Mouse (Mus musculus) skeletal muscle tissue, adult 2 months (tissue): ENCODE measurements around the gene Arfrp1.
A peak's percentile ranks its signal among the peaks of the same experiment; 100 is the strongest.

Experiments used
- DNase-seq: peaks from one replicate; pipeline ENCODE4 v3.0.0-alpha.2; 2012; ENCODE audit warnings: low read depth, low spot score

Gene Arfrp1

GRCm38 (mm10) chr2:181364860-181365596, at the start of gene Arfrp1, which contains the start of gene Zgpat:
Arfrp1 (minus strand) TSS chr2:181365404.
Zgpat (plus strand) TSS chr2:181364928.
- DNase-seq, result peak; percentile 86

GRCm38 (mm10) chr2:181413141-181413540, 47.9 kb upstream of the Arfrp1 start:
- DNase-seq, result no peak

GRCm38 (mm10) chr2:181410760-181411473, 45.7 kb upstream of the Arfrp1 start:
- peak; percentile 55 for DNase-seq

GRCm38 (mm10) chr2:181409643-181410042, 44.4 kb upstream of the Arfrp1 start:
- no peak for DNase-seq

GRCm38 (mm10) chr2:181403722-181404121, 38.5 kb upstream of the Arfrp1 start:
- no peak for DNase-seq

GRCm38 (mm10) chr2:181401497-181401896, 36.3 kb upstream of the Arfrp1 start:
- no peak for DNase-seq

GRCm38 (mm10) chr2:181397207-181397761, 32.1 kb upstream of the Arfrp1 start:
- no peak for DNase-seq

- no peak for DNase-seq
These were observed 28.9 kb upstream of the Arfrp1 start for GRCm38 (mm10) chr2:181394086-181394485.

GRCm38 (mm10) chr2:181392600-181393213, 27.5 kb upstream of the Arfrp1 start:
- peak; percentile 81 for DNase-seq

GRCm38 (mm10) chr2:181391541-181391940, 26.3 kb upstream of the Arfrp1 start:
- DNase-seq, result peak; percentile 74

GRCm38 (mm10) chr2:181391022-181391421, 25.8 kb upstream of the Arfrp1 start:
- DNase-seq, result no peak

GRCm38 (mm10) chr2:181390136-181390870, 25.1 kb upstream of the Arfrp1 start:
- no peak for DNase-seq

GRCm38 (mm10) chr2:181386663-181387210, 21.5 kb upstream of the Arfrp1 start:
- DNase-seq, result no peak

GRCm38 (mm10) chr2:181385885-181386284, 20.7 kb upstream of the Arfrp1 start:
- peak; percentile 61 for DNase-seq

- DNase-seq, result peak; percentile 84
These were observed 19.8 kb upstream of the Arfrp1 start for GRCm38 (mm10) chr2:181384919-181385391.

GRCm38 (mm10) chr2:181384463-181384862, 19.3 kb upstream of the Arfrp1 start:
- no peak for DNase-seq

GRCm38 (mm10) chr2:181381631-181382306, 16.6 kb upstream of the Arfrp1 start:
- DNase-seq, result no peak

- no peak for DNase-seq
These were observed 15.9 kb upstream of the Arfrp1 start for GRCm38 (mm10) chr2:181381107-181381506.

- no peak for DNase-seq
These were observed 15.0 kb upstream of the Arfrp1 start for GRCm38 (mm10) chr2:181380251-181380650.

GRCm38 (mm10) chr2:181379778-181380177, 14.6 kb upstream of the Arfrp1 start, which contains the start of gene Lime1:
Lime1 (plus strand) TSS chr2:181380078.
- DNase-seq, result no peak
